Mouse (Mus musculus) adrenal gland, adult (tissue): ENCODE results near the gene Zbtb37.

ENCODE experiments used
- DNase-seq, 2 experiments: peaks; one replicate each; pipeline ENCODE4 v3.0.0; 2022 to 2023; ENCODE audit warnings: low spot score in 1 of 2; ENCODE audit not compliant: inconsistent age in 2 of 2

Gene Zbtb37

GRCm38 (mm10) chr1:160980021-160980420, 54.6 kb downstream of the Zbtb37 start:
- DNase-seq = no peak

GRCm38 (mm10) chr1:160978071-160978735, 56.4 kb downstream of the Zbtb37 start, which contains the start of gene Serpinc1:
Gene Serpinc1, plus strand, starts transcription at chr1:160978585.
- DNase-seq = no peak

- no peak for DNase-seq
Observed at GRCm38 (mm10) chr1:160968643-160969042, 66.0 kb downstream of the Zbtb37 start.

- DNase-seq = no peak
Observed at GRCm38 (mm10) chr1:160967268-160967667, 67.4 kb downstream of the Zbtb37 start.

GRCm38 (mm10) chr1:160963199-160963598, 71.5 kb downstream of the Zbtb37 start:
- no peak for DNase-seq
